Mouse (Mus musculus) hindbrain, embryonic 11.5 days (tissue): ENCODE data around the gene Dok4. TPM values are rescaled to one million over a fixed set of nuclear protein-coding genes. Genes with fewer than 3 reads are reported as not detected.

Experiments used
- ATAC-seq: fragments of 200-750 bp; cut with Nextera tagmentation; 2 replicates; pipeline ENCODE4 v1.8.0; 2017; ENCODE audit warnings: mild to moderate bottlenecking, moderate TSS enrichment, moderate library complexity; ENCODE audit not compliant: low FRiP score
- DNase-seq: peaks from one replicate; pipeline ENCODE4 v3.0.0-alpha.2; 2015; ENCODE audit warnings: low spot score
- H3K27ac ChIP-seq: fragments of 300-500 bp; sonication (generic); 2 replicates; pipeline ENCODE4 v1.5.1; 2014; ENCODE audit warnings: mild to moderate bottlenecking, low read depth, low read length
- H3K27me3 ChIP-seq: fragments of 300-500 bp; sonication (generic); 2 replicates; pipeline ENCODE4 v1.6.1; 2014; ENCODE audit warnings: mild to moderate bottlenecking, low read length, moderate library complexity, mixed read lengths; ENCODE audit not compliant: control insufficient read depth, insufficient read depth
- H3K36me3 ChIP-seq: fragments of 300-500 bp; sonication (generic); 2 replicates; pipeline ENCODE4 v1.6.1; 2014; ENCODE audit warnings: mild to moderate bottlenecking, low read length, moderate library complexity, mixed read lengths; ENCODE audit not compliant: control insufficient read depth, insufficient read depth
- H3K4me1 ChIP-seq: fragments of 300-500 bp; sonication (generic); replicated peaks from 2 replicates; pipeline ENCODE4 v1.6.1; 2014; ENCODE audit warnings: low read length, mixed read lengths; ENCODE audit not compliant: control insufficient read depth, insufficient read depth
- H3K4me2 ChIP-seq: fragments of 300-500 bp; sonication (generic); replicated peaks from 2 replicates; pipeline ENCODE4 v1.6.1; 2014; ENCODE audit warnings: mild to moderate bottlenecking, low read depth, low read length
- H3K4me3 ChIP-seq: fragments of 300-500 bp; sonication (generic); 2 replicates; pipeline ENCODE4 v1.5.1; 2014; ENCODE audit warnings: low read depth, low read length
- H3K9ac ChIP-seq: fragments of 300-500 bp; sonication (generic); 2 replicates; pipeline ENCODE4 v1.6.1; 2014; ENCODE audit warnings: low read depth, low read length
- H3K9me3 ChIP-seq: fragments of 300-500 bp; sonication (generic); 2 replicates; pipeline ENCODE4 v1.6.1; 2016; ENCODE audit warnings: low read length; ENCODE audit not compliant: control insufficient read depth
- WGBS: fragments of 180-500 bp; shearing (Covaris S2); extraction: QIAGEN DNeasy Blood & Tissue Kit; methylation state at CpG from one replicate; pipeline ENCODE4 v1.1.7; 2014; 5-methylcytosine and 5-hydroxymethylcytosine counted together
- polyA plus RNA-seq: library from polyadenylated mRNA; unstranded; fragments of >200 nt; fragmentation: Nextera tagmentation; extraction: Ambion mirVana; gene quantifications from 2 replicates; pipeline ENCODE4 v1.2.1, GENCODE M21; 2014

Gene Dok4
- polyA plus RNA-seq, 1 experiment from 2014 or later: 14.7 TPM

GRCm38 (mm10) chr8:94874358-94874757 lies 1.8 kb downstream of the Dok4 start:
- H3K36me3 ChIP-seq: no peaks in the 10 kb centered on the region
- WGBS: 13% methylated on average over 6 of the region's 6 CpGs
- no peak overlapping the region for H3K9ac ChIP-seq
- no peak overlapping the region for H3K27ac ChIP-seq
- peak; percentile 79 for DNase-seq
- ATAC-seq: no peak
- no peak overlapping the region for H3K4me3 ChIP-seq
- H3K27me3 ChIP-seq: peaks cover 17% of the 10 kb centered on the region
- H3K9me3 ChIP-seq: no peaks in the 10 kb centered on the region
- peaks cover 10% of the 10 kb centered on the region for H3K4me1 ChIP-seq
- no peak overlapping the region for H3K4me2 ChIP-seq

DNA sequence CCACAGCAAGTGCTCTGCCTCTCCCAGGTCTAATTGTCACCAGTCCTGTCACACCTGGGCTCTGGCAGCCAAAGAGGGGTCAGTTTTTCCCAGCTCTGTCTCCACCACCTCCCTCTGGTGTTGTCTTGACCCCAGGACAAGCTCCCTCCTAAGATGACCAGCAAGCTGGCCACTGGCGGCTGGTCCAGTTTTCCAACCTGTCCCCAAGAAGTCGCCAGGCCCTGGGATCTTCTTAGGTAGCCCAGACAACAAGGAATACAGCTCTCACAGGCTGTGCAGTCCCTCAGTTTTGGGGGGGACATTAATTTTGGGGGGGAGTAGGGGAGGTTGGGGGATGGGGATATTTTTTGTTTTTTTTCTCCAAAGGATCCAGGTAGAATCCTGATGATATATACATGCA lies 3.6 kb downstream of the Dok4 start:
- no peaks in the 10 kb centered on the region for H3K36me3 ChIP-seq
- H3K4me1 ChIP-seq: peaks cover 13% of the 10 kb centered on the region
- whole genome bisulfite sequencing: 60% methylated on average over 2 of the region's 2 CpGs
- no peak overlapping the region for H3K4me3 ChIP-seq
- H3K4me2 ChIP-seq: no peak overlapping the region
- 0 out of 2 replicates have a peak overlapping the region, but pooled peaks have one; percentile 13 for H3K27ac ChIP-seq
- DNase-seq: no peak
- no peaks in the 10 kb centered on the region for H3K9me3 ChIP-seq
- peaks cover 17% of the 10 kb centered on the region for H3K27me3 ChIP-seq
- ATAC-seq: no peak
- no peak overlapping the region for H3K9ac ChIP-seq

GRCm38 (mm10) chr8:94872156-94872555 lies 4.0 kb downstream of the Dok4 start:
- ATAC-seq (no peak), DNase-seq (peak; percentile 22)
- Histone ChIP-seq H3K27me3 (peaks cover 17% of the 10 kb centered on the region), H3K9ac (no peak overlapping the region), H3K4me2 (no peak overlapping the region), H3K9me3 (no peaks in the 10 kb centered on the region), H3K36me3 (no peaks in the 10 kb centered on the region), H3K4me1 (peaks cover 13% of the 10 kb centered on the region), H3K4me3 (no peak overlapping the region), H3K27ac (no peak overlapping the region; the same call in 1 of the 2 replicates)
- 36% methylated on average over 3 of the region's 3 CpGs for WGBS

- Histone ChIP-seq H3K36me3 (no peaks in the 10 kb centered on the region), H3K27ac (no peak overlapping the region), H3K9me3 (no peaks in the 10 kb centered on the region), H3K4me1 (peaks cover 11% of the 10 kb centered on the region), H3K27me3 (peaks cover 17% of the 10 kb centered on the region), H3K4me3 (peak overlapping the region; percentile 33), H3K9ac (peak overlapping the region; percentile 46; the same call in 1 of the 2 replicates), H3K4me2 (peak overlapping the region; percentile 51)
- WGBS: 7% methylated on average over 6 of the region's 7 CpGs
- ATAC-seq (peak; percentile 38), DNase-seq (peak; percentile 66)
These were observed 4.8 kb downstream of the Dok4 start for GRCm38 (mm10) chr8:94871108-94871894.

DNA sequence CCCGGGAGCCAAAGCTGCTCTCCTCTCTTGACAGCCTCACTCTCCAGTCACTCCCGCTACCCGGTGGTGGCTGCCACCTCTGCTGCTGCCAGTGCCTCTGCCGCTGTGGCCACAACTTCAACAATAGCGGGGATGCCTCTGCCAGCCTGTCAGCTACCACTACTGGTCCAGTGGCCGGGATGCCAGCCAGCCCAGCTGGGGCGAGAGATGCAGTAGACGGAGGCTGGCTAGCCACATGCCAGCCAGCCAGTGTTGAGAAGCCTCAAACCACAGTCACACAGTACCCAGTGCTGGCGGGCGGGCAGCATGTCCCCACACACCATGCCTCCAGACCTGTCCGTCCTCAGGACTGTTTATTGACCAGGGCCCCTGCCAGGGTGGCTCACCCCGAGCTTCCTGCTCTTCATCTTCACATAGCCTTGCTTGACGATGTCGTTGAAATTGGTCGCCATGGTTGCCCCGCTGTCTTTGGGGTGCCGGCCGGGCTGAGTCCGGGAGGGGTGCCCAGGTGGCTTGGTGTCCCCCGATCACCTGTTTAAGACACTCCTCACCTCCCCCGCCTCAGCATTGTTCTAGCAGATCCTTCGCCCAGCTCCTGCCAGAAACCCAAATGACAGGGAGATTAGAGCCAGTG lies 5.5 kb downstream of the Dok4 start:
- no peak overlapping the region for H3K27ac ChIP-seq
- no peaks in the 10 kb centered on the region for H3K36me3 ChIP-seq
- H3K9ac ChIP-seq: peak overlapping the region; percentile 46; the same call in 1 of the 2 replicates
- H3K9me3 ChIP-seq: no peaks in the 10 kb centered on the region
- peak overlapping the region; percentile 33 for H3K4me3 ChIP-seq
- H3K4me2 ChIP-seq: peak overlapping the region; percentile 51
- DNase-seq (no peak), ATAC-seq (peak; percentile 31; the same call in 1 of the 2 replicates)
- 2% methylated on average over 22 of the region's 22 CpGs for WGBS
- H3K4me1 ChIP-seq: peaks cover 8% of the 10 kb centered on the region
- peaks cover 15% of the 10 kb centered on the region for H3K27me3 ChIP-seq

DNA sequence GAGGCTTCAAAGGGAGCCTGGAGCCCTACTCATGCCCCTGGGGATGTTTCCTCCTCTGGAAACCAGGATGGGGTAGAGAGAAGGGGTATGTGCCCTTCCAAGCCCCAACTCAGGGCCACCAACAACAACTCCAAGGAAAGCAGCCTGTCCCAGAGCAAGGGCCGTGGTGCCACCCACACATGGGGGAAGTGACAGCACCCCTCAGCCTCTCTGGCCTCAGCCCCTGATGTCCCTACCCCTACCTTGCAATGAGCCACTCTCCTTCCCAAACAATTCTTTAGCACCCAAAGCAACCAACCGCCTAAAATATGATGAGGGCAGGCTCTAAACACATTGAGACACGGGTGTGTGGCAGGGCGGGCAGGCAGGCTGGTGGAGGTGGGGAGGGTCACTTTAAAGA lies 6.1 kb downstream of the Dok4 start:
- Histone ChIP-seq H3K4me3 (peak overlapping the region; percentile 33), H3K36me3 (no peaks in the 10 kb centered on the region), H3K27me3 (peaks cover 9% of the 10 kb centered on the region), H3K9ac (peak overlapping the region; percentile 39; the same call in 1 of the 2 replicates), H3K9me3 (no peaks in the 10 kb centered on the region), H3K4me1 (peaks cover 5% of the 10 kb centered on the region; the same call in 1 of the 2 replicates), H3K27ac (no peak overlapping the region), H3K4me2 (peak overlapping the region; percentile 51)
- ATAC-seq (no peak), DNase-seq (no peak)
- WGBS: 7% methylated on average over 3 of the region's 4 CpGs

DNA sequence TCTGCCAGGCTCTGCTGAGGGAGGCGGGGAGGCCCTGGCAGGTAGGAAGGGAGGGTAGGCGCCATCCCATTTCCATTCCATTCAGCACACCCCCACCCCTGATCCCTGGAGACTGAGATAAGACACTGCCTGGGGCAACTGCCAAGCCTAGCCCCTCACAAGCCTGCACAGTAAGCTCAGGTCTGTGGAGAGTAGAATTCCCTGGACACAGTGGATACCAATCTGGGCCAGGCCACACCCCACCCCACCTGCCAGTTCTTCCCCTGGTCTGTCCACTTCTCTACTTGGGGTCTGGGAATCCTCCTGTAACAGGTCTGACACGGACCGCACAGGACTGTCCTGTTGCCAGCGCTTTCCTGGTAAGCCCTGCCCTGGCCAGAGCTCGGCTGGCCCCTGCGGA lies 7.0 kb downstream of the Dok4 start:
- Histone ChIP-seq H3K27me3 (peaks cover 2% of the 10 kb centered on the region), H3K9me3 (no peaks in the 10 kb centered on the region), H3K4me3 (no peak overlapping the region), H3K4me1 (peaks cover 5% of the 10 kb centered on the region; the same call in 1 of the 2 replicates), H3K36me3 (peaks cover 3% of the 10 kb centered on the region; the same call in 1 of the 2 replicates), H3K27ac (no peak overlapping the region), H3K9ac (0 out of 2 replicates have a peak overlapping the region, but pooled peaks have one; percentile 19), H3K4me2 (peak overlapping the region; percentile 6; the same call in 1 of the 2 replicates)
- no peak for ATAC-seq
- DNase-seq: no peak
- 63% methylated on average over 7 of the region's 7 CpGs for WGBS

DNA sequence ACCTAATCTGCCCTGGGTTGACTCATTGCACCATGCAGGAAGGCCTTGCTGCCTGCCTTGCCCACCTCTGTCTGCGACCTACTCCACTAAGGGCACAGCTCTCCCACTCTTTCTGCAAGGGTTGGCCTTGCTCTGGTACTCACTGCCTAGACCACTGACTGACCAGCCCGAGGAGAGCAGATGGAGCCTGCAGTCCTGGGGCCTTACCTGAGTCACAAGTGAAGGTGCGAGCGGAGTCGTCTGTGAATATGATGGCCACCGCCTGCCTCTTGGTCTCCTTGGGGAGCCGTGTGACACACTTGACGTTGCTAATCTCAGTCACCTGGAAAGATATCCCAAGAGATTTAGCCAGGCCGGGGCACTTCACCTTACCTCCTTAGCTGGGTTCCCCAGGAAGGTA lies 9.2 kb downstream of the Dok4 start:
- H3K4me2 ChIP-seq: no peak overlapping the region
- H3K27ac ChIP-seq: no peak overlapping the region
- DNase-seq (no peak), ATAC-seq (no peak)
- peaks cover 9% of the 10 kb centered on the region; the same call in 1 of the 2 replicates for H3K36me3 ChIP-seq
- H3K4me3 ChIP-seq: no peak overlapping the region
- H3K4me1 ChIP-seq: peaks cover 5% of the 10 kb centered on the region; the same call in 1 of the 2 replicates
- H3K9me3 ChIP-seq: no peaks in the 10 kb centered on the region
- H3K27me3 ChIP-seq: no peaks in the 10 kb centered on the region; the same call in 1 of the 2 replicates
- 88% methylated on average over 9 of the region's 9 CpGs for WGBS
- no peak overlapping the region for H3K9ac ChIP-seq
